Mouse (Mus musculus) heart, embryonic 16.5 days (tissue): ENCODE data around the gene Ptprg. TPM values are rescaled to one million over a fixed set of nuclear protein-coding genes. Genes with fewer than 3 reads are reported as not detected.
A peak's percentile ranks its signal among the peaks of the same experiment; 100 is the strongest.
"Not testable (repeated sequence)": the region's sequence is repeated elsewhere in the genome, so short reads cannot be mapped to it uniquely, and the experiment has no call there.

Experiments used
- ATAC-seq: fragments of 200-750 bp; cut with Nextera tagmentation; replicated peaks from 2 replicates; pipeline ENCODE4 v1.8.0; 2017; ENCODE audit warnings: moderate number of reproducible peaks; ENCODE audit not compliant: insufficient read depth, low FRiP score; ENCODE audit errors: extremely low read depth
- H3K27ac ChIP-seq: fragments of 300-500 bp; sonication (generic); 2 replicates; pipeline ENCODE4 v1.5.1; 2014; ENCODE audit warnings: mild to moderate bottlenecking, low read length, control low read depth, moderate library complexity
- H3K27me3 ChIP-seq: fragments of 300-500 bp; sonication (generic); 2 replicates; pipeline ENCODE4 v1.6.1; 2014; ENCODE audit warnings: low read length, mixed read lengths; ENCODE audit not compliant: control insufficient read depth, insufficient read depth
- H3K36me3 ChIP-seq: fragments of 300-500 bp; sonication (generic); 2 replicates; pipeline ENCODE4 v1.6.1; 2014; ENCODE audit not compliant: control insufficient read depth, insufficient read depth
- H3K4me1 ChIP-seq: fragments of 300-500 bp; sonication (generic); 2 replicates; pipeline ENCODE4 v1.6.1; 2014; ENCODE audit warnings: low read length, mixed read lengths; ENCODE audit not compliant: control insufficient read depth, insufficient read depth
- H3K4me2 ChIP-seq: fragments of 300-500 bp; sonication (generic); 2 replicates; pipeline ENCODE4 v1.6.1; 2014; ENCODE audit warnings: low read depth, mild to moderate bottlenecking, control low read depth, low read length
- H3K4me3 ChIP-seq: fragments of 300-500 bp; sonication (generic); 2 replicates; pipeline ENCODE4 v1.5.1; 2014; ENCODE audit warnings: mild to moderate bottlenecking, control low read depth, low read length
- H3K9ac ChIP-seq: fragments of 300-500 bp; sonication (generic); 2 replicates; pipeline ENCODE4 v1.6.1; 2014; ENCODE audit warnings: low read length, control low read depth
- H3K9me3 ChIP-seq: fragments of 300-500 bp; sonication (generic); replicated peaks from 2 replicates; pipeline ENCODE4 v1.6.1; 2016; ENCODE audit warnings: low read length; ENCODE audit not compliant: control insufficient read depth
- WGBS: fragments of 180-500 bp; shearing (Covaris S2); extraction: QIAGEN DNeasy Blood & Tissue Kit; methylation state at CpG from one replicate; pipeline ENCODE4 v1.1.7; 2014; 5-methylcytosine and 5-hydroxymethylcytosine counted together
- polyA plus RNA-seq: library from polyadenylated mRNA; unstranded; fragments of >200 nt; fragmentation: Nextera tagmentation; extraction: Ambion mirVana; gene quantifications from 2 replicates; pipeline ENCODE4 v1.2.1, GENCODE M21; 2015

Ptprg gene
- polyA plus RNA-seq, 1 experiment from 2014 or later, result 13.4 TPM

DNA sequence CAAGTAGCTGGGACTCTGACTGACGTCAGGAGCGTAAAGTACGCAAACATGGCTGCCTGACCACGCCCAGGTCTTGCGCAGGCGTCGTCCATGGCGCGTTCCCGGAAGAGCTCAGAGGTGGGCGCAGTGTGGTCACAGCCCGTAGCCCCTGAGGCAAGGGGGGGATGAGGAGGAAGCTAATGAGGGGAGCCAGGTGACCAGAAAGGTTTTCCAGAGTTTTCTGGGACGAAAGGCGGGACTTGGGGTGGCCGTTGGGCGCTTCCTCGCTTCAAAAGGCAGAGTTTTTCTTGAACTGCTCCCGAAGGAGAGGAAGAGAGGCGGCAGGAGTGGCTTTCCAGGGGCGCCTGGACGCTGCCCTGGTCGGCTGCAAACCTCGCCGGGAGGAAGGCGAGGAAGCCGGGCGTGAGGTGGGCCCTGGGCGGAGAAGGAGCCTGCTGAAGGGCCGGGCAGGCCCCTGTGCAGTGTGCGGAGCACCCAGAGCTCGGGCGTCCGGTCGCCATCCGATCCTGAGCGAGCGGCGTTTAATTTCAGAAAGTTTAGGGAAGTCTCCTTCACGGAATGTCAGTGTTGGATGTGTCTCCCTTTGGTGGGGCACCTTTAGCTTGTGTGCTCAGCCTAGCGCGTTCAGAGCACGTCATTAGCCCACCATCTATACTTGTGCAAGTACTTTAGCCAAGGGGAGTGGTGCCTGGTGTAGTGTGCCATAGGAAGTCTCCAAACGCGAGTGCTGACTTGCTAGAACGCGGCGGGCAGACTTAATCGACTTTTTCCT, 731.0 kb downstream of the Ptprg start, which contains the start of gene 3830406C13Rik:
TSS of gene 3830406C13Rik (plus strand) at position 33 of the 772 bp plus-strand sequence.
- ATAC-seq, result peak; percentile 98
- no peaks in the 10 kb centered on the region for H3K27me3 ChIP-seq

DNA sequence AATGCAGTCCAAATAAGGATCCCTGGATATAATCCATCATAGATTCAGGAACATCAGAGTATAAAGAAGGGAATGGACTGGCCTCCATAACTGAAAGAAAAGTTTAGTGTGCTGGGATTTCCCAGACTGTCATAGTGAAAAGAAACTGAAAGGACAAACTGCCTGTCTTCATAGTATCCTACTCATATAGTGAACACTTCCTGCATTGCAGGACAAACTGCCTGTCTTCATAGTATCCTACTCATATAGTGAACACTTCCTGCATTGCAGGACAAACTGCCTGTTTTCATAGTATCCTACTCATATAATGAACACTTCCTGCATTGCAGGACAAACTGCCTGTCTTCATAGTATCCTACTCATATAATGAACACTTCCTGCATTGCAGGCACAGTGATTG, 736.4 kb downstream of the Ptprg start:
- not testable (repeated sequence) for H3K36me3 ChIP-seq, ATAC-seq, H3K4me2 ChIP-seq, H3K9ac ChIP-seq, H3K9me3 ChIP-seq, H3K4me3 ChIP-seq, H3K27me3 ChIP-seq, H3K4me1 ChIP-seq, H3K27ac ChIP-seq

More for the DNA sequence above, 731.0 kb downstream of the Ptprg start, which contains the start of gene 3830406C13Rik:
- Histone ChIP-seq H3K27ac (peak within 1 kb of the TSS; percentile 98), H3K9ac (peak within 1 kb of the TSS; percentile 97), H3K4me1 (no peaks in the 10 kb centered on the region), H3K4me3 (peak within 1 kb of the TSS; percentile 96), H3K9me3 (no peaks in the 10 kb centered on the region; the same call in 1 of the 2 replicates), H3K36me3 (no peaks in the 10 kb centered on the region), H3K4me2 (peak within 1 kb of the TSS; percentile 86)
- under 1% methylated on average over 48 of the region's 48 CpGs for WGBS

Other genes with a start within 250 kb of the Ptprg start
- 3.2 and 6.4 TPM in 2 replicates for gene Gm3839, start 196.8 kb upstream of the Ptprg start, polyA plus RNA-seq